Mouse (Mus musculus): ENCODE results near the gene Dnajb7. TPM values are rescaled to one million over a fixed set of nuclear protein-coding genes. Genes with fewer than 3 reads are reported as not detected.

Gene Dnajb7
- 0.74 and 1.0 TPM in 2 replicates for polyA plus RNA-seq (2014; fragmentation: Nextera tagmentation; extraction: Ambion mirVana)

- Histone ChIP-seq H3K9me3 (ENCODE audit: control insufficient read depth, low read length) (no peaks in the 10 kb centered on the region), H3K4me2 (no peak within 1 kb of the TSS), H3K9ac (ENCODE audit: low read length) (no peak within 1 kb of the TSS), H3K4me1 (ENCODE audit: control insufficient read depth, insufficient read depth, low read length) (no peaks in the 10 kb centered on the region), H3K27ac (ENCODE audit: low read depth, low read length) (no peak within 1 kb of the TSS), H3K4me3 (ENCODE audit: low read depth, low read length) (no peak within 1 kb of the TSS), H3K27me3 (ENCODE audit: control insufficient read depth, insufficient read depth, low read length) (no peaks in the 10 kb centered on the region), H3K36me3 (ENCODE audit: control insufficient read depth, insufficient read depth, low read length) (no peaks in the 10 kb centered on the region)
- no peak for DNase-seq (ENCODE audit: low spot score, missing footprints)
- no peak for ATAC-seq (ENCODE audit: low FRiP score)
- 100% methylated on average over 1 of the region's 1 CpGs for WGBS
These were observed at the start of gene Dnajb7 for GRCm38 (mm10) chr15:81408199-81408598. Dnajb7 (minus strand) TSS chr15:81408299.

GRCm38 (mm10) chr15:81448463-81448862 lies 40.4 kb upstream of the Dnajb7 start:
- Histone ChIP-seq H3K4me3 (ENCODE audit: low read depth, low read length) (no peak overlapping the region), H3K27ac (ENCODE audit: low read depth, low read length) (peak overlapping the region; percentile 7; the same call in 1 of the 2 replicates), H3K36me3 (ENCODE audit: control insufficient read depth, insufficient read depth, low read length) (no peaks in the 10 kb centered on the region; the same call in 1 of the 2 replicates), H3K27me3 (ENCODE audit: control insufficient read depth, insufficient read depth, low read length) (no peaks in the 10 kb centered on the region), H3K9ac (ENCODE audit: low read length) (no peak overlapping the region), H3K9me3 (ENCODE audit: control insufficient read depth, low read length) (no peaks in the 10 kb centered on the region), H3K4me1 (ENCODE audit: control insufficient read depth, insufficient read depth, low read length) (no peaks in the 10 kb centered on the region), H3K4me2 (no peak overlapping the region)
- peak; percentile 48; the same call in 1 of the 2 replicates for ATAC-seq (ENCODE audit: low FRiP score)
- 55% methylated on average over 3 of the region's 3 CpGs for WGBS
- DNase-seq (ENCODE audit: low spot score, missing footprints) = peak; percentile 93

GRCm38 (mm10) chr15:81439236-81439635 lies 31.1 kb upstream of the Dnajb7 start:
- Histone ChIP-seq H3K4me1 (ENCODE audit: control insufficient read depth, insufficient read depth, low read length) (no peaks in the 10 kb centered on the region), H3K27me3 (ENCODE audit: control insufficient read depth, insufficient read depth, low read length) (no peaks in the 10 kb centered on the region), H3K36me3 (ENCODE audit: control insufficient read depth, insufficient read depth, low read length) (no peaks in the 10 kb centered on the region), H3K4me2 (no peak overlapping the region), H3K9ac (ENCODE audit: low read length) (no peak overlapping the region), H3K27ac (ENCODE audit: low read depth, low read length) (no peak overlapping the region), H3K9me3 (ENCODE audit: control insufficient read depth, low read length) (no peaks in the 10 kb centered on the region), H3K4me3 (ENCODE audit: low read depth, low read length) (no peak overlapping the region)
- DNase-seq (ENCODE audit: low spot score, missing footprints) (no peak), ATAC-seq (ENCODE audit: low FRiP score) (no peak)

GRCm38 (mm10) chr15:81438345-81438744 lies 30.2 kb upstream of the Dnajb7 start:
- Histone ChIP-seq H3K27me3 (ENCODE audit: control insufficient read depth, insufficient read depth, low read length) (no peaks in the 10 kb centered on the region), H3K9me3 (ENCODE audit: control insufficient read depth, low read length) (no peaks in the 10 kb centered on the region), H3K36me3 (ENCODE audit: control insufficient read depth, insufficient read depth, low read length) (no peaks in the 10 kb centered on the region), H3K27ac (ENCODE audit: low read depth, low read length) (no peak overlapping the region), H3K4me1 (ENCODE audit: control insufficient read depth, insufficient read depth, low read length) (no peaks in the 10 kb centered on the region), H3K4me3 (ENCODE audit: low read depth, low read length) (no peak overlapping the region), H3K4me2 (no peak overlapping the region), H3K9ac (ENCODE audit: low read length) (no peak overlapping the region)
- no peak for DNase-seq (ENCODE audit: low spot score, missing footprints)
- WGBS = 84% methylated on average over 1 of the region's 1 CpGs
- ATAC-seq (ENCODE audit: low FRiP score) = no peak

- WGBS = 89% methylated on average over 1 of the region's 1 CpGs
- Histone ChIP-seq H3K4me2 (no peak overlapping the region), H3K9ac (ENCODE audit: low read length) (no peak overlapping the region), H3K4me1 (ENCODE audit: control insufficient read depth, insufficient read depth, low read length) (no peaks in the 10 kb centered on the region), H3K9me3 (ENCODE audit: control insufficient read depth, low read length) (no peaks in the 10 kb centered on the region), H3K4me3 (ENCODE audit: low read depth, low read length) (no peak overlapping the region), H3K27me3 (ENCODE audit: control insufficient read depth, insufficient read depth, low read length) (no peaks in the 10 kb centered on the region), H3K36me3 (ENCODE audit: control insufficient read depth, insufficient read depth, low read length) (no peaks in the 10 kb centered on the region; the same call in 1 of the 2 replicates), H3K27ac (ENCODE audit: low read depth, low read length) (no peak overlapping the region)
- ATAC-seq (ENCODE audit: low FRiP score) (no peak), DNase-seq (ENCODE audit: low spot score, missing footprints) (no peak)
These were observed 23.1 kb upstream of the Dnajb7 start for GRCm38 (mm10) chr15:81431195-81431594.

- H3K27me3 ChIP-seq (ENCODE audit: control insufficient read depth, insufficient read depth, low read length) = no peaks in the 10 kb centered on the region
- H3K36me3 ChIP-seq (ENCODE audit: control insufficient read depth, insufficient read depth, low read length) = no peaks in the 10 kb centered on the region; the same call in 1 of the 2 replicates
- ATAC-seq (ENCODE audit: low FRiP score) (no peak), DNase-seq (ENCODE audit: low spot score, missing footprints) (no peak)
- 90% methylated on average over 2 of the region's 2 CpGs for WGBS
- no peak overlapping the region for H3K27ac ChIP-seq (ENCODE audit: low read depth, low read length)
- H3K9ac ChIP-seq (ENCODE audit: low read length) = no peak overlapping the region
- no peaks in the 10 kb centered on the region for H3K4me1 ChIP-seq (ENCODE audit: control insufficient read depth, insufficient read depth, low read length)
- no peak overlapping the region for H3K4me3 ChIP-seq (ENCODE audit: low read depth, low read length)
- no peak overlapping the region for H3K4me2 ChIP-seq
- H3K9me3 ChIP-seq (ENCODE audit: control insufficient read depth, low read length) = no peaks in the 10 kb centered on the region
These were observed 19.8 kb upstream of the Dnajb7 start for GRCm38 (mm10) chr15:81427947-81428346.

- Histone ChIP-seq H3K4me1 (ENCODE audit: control insufficient read depth, insufficient read depth, low read length) (no peaks in the 10 kb centered on the region), H3K4me3 (ENCODE audit: low read depth, low read length) (no peak overlapping the region), H3K4me2 (no peak overlapping the region), H3K27me3 (ENCODE audit: control insufficient read depth, insufficient read depth, low read length) (no peaks in the 10 kb centered on the region), H3K27ac (ENCODE audit: low read depth, low read length) (no peak overlapping the region), H3K9me3 (ENCODE audit: control insufficient read depth, low read length) (no peaks in the 10 kb centered on the region), H3K9ac (ENCODE audit: low read length) (no peak overlapping the region), H3K36me3 (ENCODE audit: control insufficient read depth, insufficient read depth, low read length) (no peaks in the 10 kb centered on the region)
- ATAC-seq (ENCODE audit: low FRiP score) = no peak
- no peak for DNase-seq (ENCODE audit: low spot score, missing footprints)
- WGBS = 88% methylated on average over 3 of the region's 3 CpGs
These were observed 17.2 kb upstream of the Dnajb7 start for GRCm38 (mm10) chr15:81425311-81425710.

GRCm38 (mm10) chr15:81422156-81422681 lies 14.1 kb upstream of the Dnajb7 start:
- Histone ChIP-seq H3K4me3 (ENCODE audit: low read depth, low read length) (no peak overlapping the region), H3K27me3 (ENCODE audit: control insufficient read depth, insufficient read depth, low read length) (no peaks in the 10 kb centered on the region), H3K4me1 (ENCODE audit: control insufficient read depth, insufficient read depth, low read length) (no peaks in the 10 kb centered on the region), H3K36me3 (ENCODE audit: control insufficient read depth, insufficient read depth, low read length) (no peaks in the 10 kb centered on the region), H3K27ac (ENCODE audit: low read depth, low read length) (no peak overlapping the region), H3K9me3 (ENCODE audit: control insufficient read depth, low read length) (no peaks in the 10 kb centered on the region), H3K4me2 (no peak overlapping the region), H3K9ac (ENCODE audit: low read length) (no peak overlapping the region)
- ATAC-seq (ENCODE audit: low FRiP score) (no peak), DNase-seq (ENCODE audit: low spot score, missing footprints) (no peak)
- 81% methylated on average over 7 of the region's 7 CpGs for WGBS

GRCm38 (mm10) chr15:81421454-81421853 lies 13.4 kb upstream of the Dnajb7 start:
- H3K9ac ChIP-seq (ENCODE audit: low read length) = no peak overlapping the region
- no peak overlapping the region for H3K4me3 ChIP-seq (ENCODE audit: low read depth, low read length)
- DNase-seq (ENCODE audit: low spot score, missing footprints) (no peak), ATAC-seq (ENCODE audit: low FRiP score) (no peak)
- no peak overlapping the region for H3K4me2 ChIP-seq
- H3K4me1 ChIP-seq (ENCODE audit: control insufficient read depth, insufficient read depth, low read length) = peaks cover 2% of the 10 kb centered on the region; the same call in 1 of the 2 replicates
- no peaks in the 10 kb centered on the region for H3K9me3 ChIP-seq (ENCODE audit: control insufficient read depth, low read length)
- H3K27ac ChIP-seq (ENCODE audit: low read depth, low read length) = no peak overlapping the region
- H3K36me3 ChIP-seq (ENCODE audit: control insufficient read depth, insufficient read depth, low read length) = no peaks in the 10 kb centered on the region
- WGBS = 79% methylated on average over 1 of the region's 1 CpGs
- H3K27me3 ChIP-seq (ENCODE audit: control insufficient read depth, insufficient read depth, low read length) = no peaks in the 10 kb centered on the region
